Mouse (Mus musculus): ENCODE measurements at regions not wholly inside any gene's neighbourhood (a gene's known extent, or its start where the extent isn't known, plus 50 kb on each side); places are given as distances from the start of the nearest gene placed in this dataset.

DNA sequence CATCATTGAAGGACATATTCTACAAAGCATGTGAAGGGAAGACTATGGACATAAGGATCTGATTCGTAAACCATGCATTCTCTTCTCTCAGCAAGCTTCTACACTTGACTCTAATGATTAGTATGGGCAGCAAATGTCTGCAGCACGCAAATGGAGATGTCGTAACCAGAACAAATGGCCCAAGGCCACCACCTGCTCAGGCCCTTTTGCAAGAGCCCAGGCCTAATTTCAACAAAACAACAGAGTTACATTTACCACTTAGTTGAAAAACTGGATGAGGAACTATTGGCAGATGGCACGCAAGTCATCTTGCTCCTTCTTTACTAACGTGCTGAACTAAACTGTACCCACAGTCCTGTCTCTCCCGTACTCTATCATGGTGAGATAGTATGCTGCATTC, 113.7 kb upstream of the Adgrl2 start:
- H3K9ac ChIP-seq (replicated peaks; ENCODE audit: low read depth) = no peak overlapping the region
- no peak overlapping the region for H3K4me2 ChIP-seq (replicated peaks; ENCODE audit: low read depth, low read length)
- 84% methylated on average over 6 of the region's 6 CpGs for WGBS
- H3K27ac ChIP-seq (ENCODE audit: low read length) = no peak overlapping the region
- no peaks in the 10 kb centered on the region for H3K4me1 ChIP-seq (ENCODE audit: insufficient read depth, low read depth, low read length)
- DNase-seq (ENCODE audit: low spot score) (no peak), ATAC-seq (no peak)
- H3K27me3 ChIP-seq (replicated peaks; ENCODE audit: insufficient read depth, low read length) = no peaks in the 10 kb centered on the region
- no peak for TF ChIP-seq CTCF (IDR thresholded peaks at IDR 0.05)
- TF ChIP-seq EP300 (IDR thresholded peaks at IDR 0.05) = no peak
- H3K4me3 ChIP-seq (ENCODE audit: low read depth, low read length) = no peak overlapping the region
- H3K36me3 ChIP-seq (ENCODE audit: insufficient read depth, low read length) = no peaks in the 10 kb centered on the region
- H3K9me3 ChIP-seq (ENCODE audit: low read length) = no peaks in the 10 kb centered on the region

DNA sequence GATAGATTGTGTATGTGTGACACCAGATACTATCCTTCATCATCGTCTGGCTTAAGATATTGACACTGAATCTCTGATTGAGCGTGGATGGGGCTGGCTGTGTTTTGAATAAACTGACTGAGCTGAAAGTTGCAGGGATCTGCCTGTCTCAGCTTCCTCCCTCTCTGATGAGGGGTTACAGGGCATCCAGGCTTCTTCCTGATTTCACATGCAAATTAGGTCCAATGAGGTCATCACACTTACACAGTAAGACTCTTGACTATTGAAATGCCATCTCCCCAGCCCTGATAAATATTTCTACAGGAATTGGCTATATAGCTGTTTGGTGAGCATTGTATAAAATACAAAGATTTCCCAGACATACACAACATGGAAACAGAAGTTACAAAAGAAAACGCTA, 113.1 kb upstream of the Adgrl2 start:
- 85% methylated on average over 3 of the region's 3 CpGs for WGBS
- no peaks in the 10 kb centered on the region for H3K9me3 ChIP-seq (ENCODE audit: low read length)
- H3K9ac ChIP-seq (replicated peaks; ENCODE audit: low read depth) = no peak overlapping the region
- DNase-seq (ENCODE audit: low spot score) (no peak), ATAC-seq (no peak)
- no peaks in the 10 kb centered on the region for H3K36me3 ChIP-seq (ENCODE audit: insufficient read depth, low read length)
- H3K27ac ChIP-seq (ENCODE audit: low read length) = no peak overlapping the region
- H3K4me2 ChIP-seq (replicated peaks; ENCODE audit: low read depth, low read length) = no peak overlapping the region
- no peak overlapping the region for H3K4me3 ChIP-seq (ENCODE audit: low read depth, low read length)
- H3K4me1 ChIP-seq (ENCODE audit: insufficient read depth, low read depth, low read length) = no peaks in the 10 kb centered on the region
- TF ChIP-seq CTCF (IDR thresholded peaks at IDR 0.05) = no peak
- TF ChIP-seq EP300 (IDR thresholded peaks at IDR 0.05) = no peak
- no peaks in the 10 kb centered on the region for H3K27me3 ChIP-seq (replicated peaks; ENCODE audit: insufficient read depth, low read length)

DNA sequence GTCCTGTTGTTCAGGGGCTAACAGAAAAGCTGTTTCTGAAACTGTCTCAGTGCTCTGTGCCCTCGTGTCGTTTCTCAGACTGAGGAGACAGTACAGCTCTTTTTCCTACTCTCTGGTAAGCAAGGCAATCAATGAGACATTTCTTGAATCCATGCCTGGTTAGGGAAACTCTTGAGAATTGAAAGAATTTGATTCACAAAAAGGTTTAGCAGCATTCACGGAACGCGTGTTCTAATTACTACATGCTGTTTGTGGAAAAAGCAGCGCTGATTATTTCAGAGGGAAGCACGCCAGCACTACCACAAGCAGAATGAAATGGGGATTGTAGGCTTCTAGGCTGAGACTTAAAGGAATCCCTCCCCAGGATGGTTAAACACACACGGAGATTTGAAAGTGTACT, 112.5 kb upstream of the Adgrl2 start:
- no peak overlapping the region for H3K4me3 ChIP-seq (ENCODE audit: low read depth, low read length)
- H3K27ac ChIP-seq (ENCODE audit: low read length) = no peak overlapping the region
- no peak for ATAC-seq
- 82% methylated on average over 8 of the region's 8 CpGs for WGBS
- H3K4me2 ChIP-seq (replicated peaks; ENCODE audit: low read depth, low read length) = no peak overlapping the region
- no peak for DNase-seq (ENCODE audit: low spot score)
- TF ChIP-seq EP300 (IDR thresholded peaks at IDR 0.05) (no peak), CTCF (IDR thresholded peaks at IDR 0.05) (no peak)
- no peaks in the 10 kb centered on the region for H3K9me3 ChIP-seq (ENCODE audit: low read length)
- H3K9ac ChIP-seq (replicated peaks; ENCODE audit: low read depth) = no peak overlapping the region
- no peaks in the 10 kb centered on the region for H3K36me3 ChIP-seq (ENCODE audit: insufficient read depth, low read length)
- no peaks in the 10 kb centered on the region for H3K27me3 ChIP-seq (replicated peaks; ENCODE audit: insufficient read depth, low read length)
- H3K4me1 ChIP-seq (ENCODE audit: insufficient read depth, low read depth, low read length) = no peaks in the 10 kb centered on the region

DNA sequence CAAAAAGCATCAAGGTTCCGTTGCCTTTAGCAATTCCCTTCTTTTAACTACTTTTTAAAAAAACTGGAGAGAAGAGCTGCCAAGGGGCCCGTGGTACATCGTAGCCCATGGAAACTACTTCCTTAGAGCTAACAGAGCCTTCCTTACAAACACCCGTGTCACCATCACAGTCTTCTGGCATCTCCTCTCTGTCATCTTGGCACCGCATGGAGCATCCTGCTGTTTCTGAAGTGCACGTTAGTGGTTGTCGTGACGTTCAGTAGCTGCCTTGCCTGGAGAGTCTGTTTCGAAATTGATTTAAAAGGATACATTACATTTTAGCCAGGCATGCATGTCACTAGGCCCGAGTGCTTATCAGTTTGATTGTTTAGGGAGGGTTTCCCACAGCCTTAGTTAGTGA, 111.4 kb upstream of the Adgrl2 start:
- Histone ChIP-seq H3K4me3 (ENCODE audit: low read depth, low read length) (no peak overlapping the region), H3K4me2 (replicated peaks; ENCODE audit: low read depth, low read length) (no peak overlapping the region), H3K9me3 (ENCODE audit: low read length) (no peaks in the 10 kb centered on the region), H3K9ac (replicated peaks; ENCODE audit: low read depth) (no peak overlapping the region), H3K27me3 (replicated peaks; ENCODE audit: insufficient read depth, low read length) (no peaks in the 10 kb centered on the region), H3K4me1 (ENCODE audit: insufficient read depth, low read depth, low read length) (no peaks in the 10 kb centered on the region), H3K36me3 (ENCODE audit: insufficient read depth, low read length) (no peaks in the 10 kb centered on the region), H3K27ac (ENCODE audit: low read length) (no peak overlapping the region)
- WGBS = 55% methylated on average over 10 of the region's 10 CpGs
- no peak for TF ChIP-seq EP300 (IDR thresholded peaks at IDR 0.05)
- TF ChIP-seq CTCF (IDR thresholded peaks at IDR 0.05) = no peak
- no peak for ATAC-seq
- no peak for DNase-seq (ENCODE audit: low spot score)

DNA sequence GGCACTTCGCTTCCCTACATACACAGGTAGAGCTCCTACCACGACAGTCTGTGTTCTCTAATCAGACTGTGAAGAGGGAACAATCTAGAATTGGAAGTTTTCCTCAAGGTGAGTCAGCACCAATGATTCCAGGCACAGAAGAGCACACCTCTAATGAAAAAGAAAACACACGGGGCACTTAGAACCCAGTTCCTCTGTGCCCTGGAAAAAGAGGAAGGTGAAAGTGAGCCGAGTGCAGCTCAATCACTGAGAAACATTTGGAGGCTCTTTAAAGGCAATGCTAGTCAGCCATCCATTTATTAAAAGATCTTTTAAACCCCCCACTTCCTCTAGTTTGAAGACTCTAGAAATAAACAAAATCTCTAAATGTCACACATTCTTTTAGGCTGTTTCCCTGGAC, 108.4 kb upstream of the Adgrl2 start:
- no peaks in the 10 kb centered on the region for H3K36me3 ChIP-seq (ENCODE audit: insufficient read depth, low read length)
- no peak for DNase-seq (ENCODE audit: low spot score)
- 36% methylated on average over 4 of the region's 4 CpGs for WGBS
- H3K4me3 ChIP-seq (ENCODE audit: low read depth, low read length) = no peak overlapping the region
- H3K27ac ChIP-seq (ENCODE audit: low read length) = no peak overlapping the region
- ATAC-seq = no peak
- TF ChIP-seq CTCF (IDR thresholded peaks at IDR 0.05) (no peak), EP300 (IDR thresholded peaks at IDR 0.05) (no peak)
- no peak overlapping the region for H3K9ac ChIP-seq (replicated peaks; ENCODE audit: low read depth)
- H3K9me3 ChIP-seq (ENCODE audit: low read length) = no peaks in the 10 kb centered on the region
- H3K27me3 ChIP-seq (replicated peaks; ENCODE audit: insufficient read depth, low read length) = no peaks in the 10 kb centered on the region
- no peak overlapping the region for H3K4me2 ChIP-seq (replicated peaks; ENCODE audit: low read depth, low read length)
- H3K4me1 ChIP-seq (ENCODE audit: insufficient read depth, low read depth, low read length) = no peaks in the 10 kb centered on the region

DNA sequence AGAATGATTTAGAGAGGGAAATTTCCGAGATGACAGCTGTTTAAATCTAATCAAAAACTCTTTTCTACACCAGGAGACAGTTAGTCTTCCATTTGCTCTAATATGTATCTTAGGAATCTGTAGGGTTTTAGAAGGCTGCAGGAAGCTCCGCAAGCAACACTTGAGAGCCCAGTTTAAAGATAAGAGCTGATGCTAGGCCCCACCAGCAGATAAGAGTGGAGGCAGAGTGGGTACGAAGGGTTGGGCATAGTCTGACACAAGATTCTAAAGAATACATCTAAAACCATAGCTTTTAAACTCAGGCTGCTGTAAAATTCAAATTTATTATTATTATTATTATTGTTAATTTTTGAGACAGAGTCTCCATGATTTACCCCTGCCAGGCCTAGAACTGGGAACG, 106.7 kb upstream of the Adgrl2 start:
- no peak overlapping the region for H3K27ac ChIP-seq (ENCODE audit: low read length)
- DNase-seq (ENCODE audit: low spot score) (no peak), ATAC-seq (no peak)
- TF ChIP-seq CTCF (IDR thresholded peaks at IDR 0.05) (no peak), EP300 (IDR thresholded peaks at IDR 0.05) (no peak)
- WGBS = 58% methylated on average over 4 of the region's 4 CpGs
- no peaks in the 10 kb centered on the region for H3K4me1 ChIP-seq (ENCODE audit: insufficient read depth, low read depth, low read length)
- no peaks in the 10 kb centered on the region for H3K9me3 ChIP-seq (ENCODE audit: low read length)
- H3K27me3 ChIP-seq (replicated peaks; ENCODE audit: insufficient read depth, low read length) = no peaks in the 10 kb centered on the region
- H3K9ac ChIP-seq (replicated peaks; ENCODE audit: low read depth) = no peak overlapping the region
- no peak overlapping the region for H3K4me3 ChIP-seq (ENCODE audit: low read depth, low read length)
- no peaks in the 10 kb centered on the region for H3K36me3 ChIP-seq (ENCODE audit: insufficient read depth, low read length)
- H3K4me2 ChIP-seq (replicated peaks; ENCODE audit: low read depth, low read length) = no peak overlapping the region

DNA sequence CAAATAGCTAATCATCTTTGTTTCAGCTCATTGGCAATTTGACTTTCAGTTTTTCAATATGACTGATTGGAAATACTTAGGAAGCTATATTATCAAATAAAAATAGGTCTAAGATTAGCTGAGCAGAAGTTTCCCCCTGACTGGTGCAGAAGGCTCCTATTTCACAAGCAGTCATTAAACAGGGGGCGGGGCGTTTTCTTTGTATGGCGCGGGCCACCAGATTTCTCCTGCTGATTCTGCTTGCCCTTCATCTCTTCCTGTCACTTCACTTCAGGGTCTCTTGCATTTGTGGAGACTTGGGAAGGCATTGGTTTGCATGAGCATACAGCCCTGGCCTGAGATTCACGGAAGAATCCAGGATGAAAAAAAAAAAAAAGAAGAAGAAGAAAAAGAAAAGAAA, 102.3 kb upstream of the Adgrl2 start:
- Histone ChIP-seq H3K9me3 (ENCODE audit: low read length) (no peaks in the 10 kb centered on the region), H3K4me2 (replicated peaks; ENCODE audit: low read depth, low read length) (no peak overlapping the region), H3K36me3 (ENCODE audit: insufficient read depth, low read length) (no peaks in the 10 kb centered on the region), H3K9ac (replicated peaks; ENCODE audit: low read depth) (no peak overlapping the region), H3K27ac (ENCODE audit: low read length) (no peak overlapping the region), H3K27me3 (replicated peaks; ENCODE audit: insufficient read depth, low read length) (no peaks in the 10 kb centered on the region), H3K4me1 (ENCODE audit: insufficient read depth, low read depth, low read length) (peaks cover 12% of the 10 kb centered on the region; the same call in 1 of the 2 replicates), H3K4me3 (ENCODE audit: low read depth, low read length) (no peak overlapping the region)
- WGBS = 17% methylated on average over 5 of the region's 5 CpGs
- peak; percentile 33 for DNase-seq (ENCODE audit: low spot score)
- TF ChIP-seq CTCF (IDR thresholded peaks at IDR 0.05) (no peak), EP300 (IDR thresholded peaks at IDR 0.05) (no peak)
- no peak for ATAC-seq

Data from lung, postnatal 0 days (tissue).